Mouse (Mus musculus) left cerebral cortex, postnatal 36 days (tissue): ENCODE results near the gene Habp2. TPM values are rescaled to one million over a fixed set of nuclear protein-coding genes. Genes with fewer than 3 reads are reported as not detected.

Experiments used
- DNase-seq, 2 experiments: peaks; one replicate each; pipeline ENCODE4 v3.0.0; 2021 to 2022; ENCODE audit warnings: low spot score in 2 of 2, mixed read lengths in 1 of 2
- intact Hi-C: fragments of 180-260 bp; cut with DNase I; formaldehyde crosslinking; loops from one replicate; pipeline ENCODE4 v1.15.1; 2025
- total RNA-seq, 2 experiments: library from RNA; stranded (reverse); gene quantifications; 2 replicates each; pipeline ENCODE4 v1.2.3; 2021

The Habp2 gene
- not detected for total RNA-seq

- intact Hi-C loops, result no loop called here
- no peak for DNase-seq
Measured at GRCm38 (mm10) chr19:56286866-56287265, at the start of gene Habp2. Gene Habp2, plus strand, starts transcription at chr19:56287137.

GRCm38 (mm10) chr19:56238501-56238900, 48.4 kb upstream of the Habp2 start:
- DNase-seq, result no peak
- intact Hi-C loops, result no loop called here

GRCm38 (mm10) chr19:56245201-56245600, 41.7 kb upstream of the Habp2 start:
- DNase-seq, result no peak
- intact Hi-C loops, result no loop called here

GRCm38 (mm10) chr19:56252815-56253214, 34.1 kb upstream of the Habp2 start:
- intact Hi-C loops, result no loop called here
- DNase-seq, result no peak

- intact Hi-C loops, result no loop called here
- DNase-seq, result no peak
Measured at GRCm38 (mm10) chr19:56253271-56253670, 33.7 kb upstream of the Habp2 start.

- no peak for DNase-seq
- intact Hi-C loops, result loop anchor here (2.0 kb wide), 1 partner anchor 920 kb away; no protein-coding TSS in a partner anchor
Measured at GRCm38 (mm10) chr19:56254751-56255150, 32.2 kb upstream of the Habp2 start.

GRCm38 (mm10) chr19:56255506-56255905, 31.4 kb upstream of the Habp2 start:
- intact Hi-C loops, result loop anchor here (2.0 kb wide), 1 partner anchor 921 kb away; no protein-coding TSS in a partner anchor
- DNase-seq, result no peak

GRCm38 (mm10) chr19:56256235-56256634, 30.7 kb upstream of the Habp2 start:
- no peak for DNase-seq
- intact Hi-C loops, result no loop called here

- intact Hi-C loops, result no loop called here
- no peak for DNase-seq
Measured at GRCm38 (mm10) chr19:56256741-56257140, 30.2 kb upstream of the Habp2 start.

GRCm38 (mm10) chr19:56263696-56264095, 23.2 kb upstream of the Habp2 start:
- no peak for DNase-seq
- intact Hi-C loops, result no loop called here

- no peak for DNase-seq
- intact Hi-C loops, result no loop called here
Measured at GRCm38 (mm10) chr19:56264175-56264574, 22.8 kb upstream of the Habp2 start.

- no peak for DNase-seq
- intact Hi-C loops, result no loop called here
Measured at GRCm38 (mm10) chr19:56265149-56265548, 21.8 kb upstream of the Habp2 start.

GRCm38 (mm10) chr19:56272081-56272480, 14.9 kb upstream of the Habp2 start:
- intact Hi-C loops, result no loop called here
- no peak for DNase-seq

- DNase-seq, result no peak
- intact Hi-C loops, result no loop called here
Measured at GRCm38 (mm10) chr19:56277140-56277804, 9.7 kb upstream of the Habp2 start.

GRCm38 (mm10) chr19:56277951-56278350, 9.0 kb upstream of the Habp2 start:
- intact Hi-C loops, result no loop called here
- DNase-seq, result no peak

GRCm38 (mm10) chr19:56278366-56278765, 8.6 kb upstream of the Habp2 start:
- intact Hi-C loops, result no loop called here
- no peak for DNase-seq

GRCm38 (mm10) chr19:56285222-56285621, 1.7 kb upstream of the Habp2 start:
- intact Hi-C loops, result no loop called here
- no peak for DNase-seq

GRCm38 (mm10) chr19:56287580-56288367, 837 bp downstream of the Habp2 start:
- DNase-seq, result no peak
- intact Hi-C loops, result no loop called here

- DNase-seq, result no peak
- intact Hi-C loops, result no loop called here
Measured at GRCm38 (mm10) chr19:56288436-56288835, 1.5 kb downstream of the Habp2 start.

GRCm38 (mm10) chr19:56289642-56290041, 2.7 kb downstream of the Habp2 start:
- intact Hi-C loops, result no loop called here
- no peak for DNase-seq

- intact Hi-C loops, result no loop called here
- no peak for DNase-seq
Measured at GRCm38 (mm10) chr19:56291898-56292297, 5.0 kb downstream of the Habp2 start.
